Mouse (Mus musculus) ES-E14 (cell line): ENCODE data around the gene Unc13d. TPM values are rescaled to one million over a fixed set of nuclear protein-coding genes. Genes with fewer than 3 reads are reported as not detected.
A peak's percentile ranks its signal among the peaks of the same experiment; 100 is the strongest.

Experiments used
- DNase-seq: peaks from one replicate; pipeline ENCODE4 v3.0.0-alpha.2; 2013; ENCODE audit warnings: low read depth, low spot score
- H3K27ac ChIP-seq: 2 replicates; pipeline ENCODE4 v1.5.1; 2012; ENCODE audit warnings: low read depth, mild to moderate bottlenecking, low read length, moderate library complexity, mixed read lengths; ENCODE audit not compliant: poor library complexity, insufficient read depth, severe bottlenecking
- H3K36me3 ChIP-seq: 2 replicates; pipeline ENCODE4 v1.6.1; 2012; ENCODE audit warnings: mild to moderate bottlenecking, low read length, moderate library complexity, mixed read lengths; ENCODE audit not compliant: control insufficient read depth, poor library complexity, insufficient read depth, severe bottlenecking
- H3K4me1 ChIP-seq, 2 experiments: fragments of 150-350 bp in 1 of 2; sonication (generic) in 1 of 2; 2 replicates each; pipeline ENCODE4 v1.6.1; 2012; ENCODE audit warnings: low read length in 2 of 2, mild to moderate bottlenecking in 1 of 2, mixed read lengths in 1 of 2; ENCODE audit not compliant: control insufficient read depth in 2 of 2, insufficient read depth in 2 of 2, poor library complexity in 1 of 2
- H3K4me3 ChIP-seq, 2 experiments: fragments of 150-350 bp in 1 of 2; sonication (generic) in 1 of 2; 2 replicates each; pipeline ENCODE4 v1.5.1; 2012; ENCODE audit warnings: low read length in 2 of 2, low read depth in 1 of 2, mild to moderate bottlenecking in 1 of 2, mixed read lengths in 1 of 2; ENCODE audit not compliant: insufficient read depth in 1 of 2, poor library complexity in 1 of 2, severe bottlenecking in 1 of 2
- H3K9ac ChIP-seq: 2 replicates; pipeline ENCODE4 v1.6.1; 2012; ENCODE audit warnings: low read depth, mild to moderate bottlenecking, low read length, mixed read lengths; ENCODE audit not compliant: poor library complexity, insufficient read depth, severe bottlenecking
- H3K9me3 ChIP-seq: fragments of 150-350 bp; sonication (generic); 2 replicates; pipeline ENCODE4 v1.6.1; 2012; ENCODE audit warnings: low read depth, mild to moderate bottlenecking, low read length; ENCODE audit not compliant: control insufficient read depth, insufficient read depth
- CHD2 ChIP-seq: IDR thresholded peaks from 2 replicates; pipeline ENCODE4 v1.6.1; 2014; ENCODE audit warnings: mild to moderate bottlenecking, low read depth, low read length, inconsistent platforms
- HCFC1 ChIP-seq: IDR thresholded peaks from 2 replicates; pipeline ENCODE4 v1.6.1; 2012; ENCODE audit warnings: low read length, inconsistent platforms, borderline replicate concordance; ENCODE audit not compliant: insufficient read depth
- MAFK ChIP-seq: IDR thresholded peaks from 2 replicates; pipeline ENCODE4 v1.6.1; 2014; ENCODE audit warnings: mild to moderate bottlenecking, low read depth, low read length, inconsistent platforms; ENCODE audit not compliant: insufficient read depth
- ZC3H11A ChIP-seq: IDR thresholded peaks from 2 replicates; pipeline ENCODE4 v1.6.1; 2012; ENCODE audit warnings: low read depth, mild to moderate bottlenecking, inconsistent platforms, low read length, borderline replicate concordance
- ZNF384 ChIP-seq: IDR thresholded peaks from 2 replicates; pipeline ENCODE4 v1.6.1; 2012; ENCODE audit warnings: low read depth, low read length, inconsistent platforms
- in situ Hi-C, 2 experiments: fragments of 600-800 bp; cut with MboI; formaldehyde crosslinking; loops; one replicate each; pipeline ENCODE4 v1.15.1; 2025; ENCODE audit warnings: low sequenced_read_pairs in 2 of 2, inconsistent platforms in 1 of 2; ENCODE audit not compliant: unreplicated experiment in 2 of 2
- total RNA-seq: library from RNA; depleted of rRNA; stranded (reverse); fragments of 300-350 nt; gene quantifications from 2 replicates; pipeline ENCODE4 v1.2.3, GENCODE M21; 2012

The Unc13d gene
- total RNA-seq, 1 experiment, result 13.3 TPM

GRCm38 (mm10) chr11:116045173-116045572 is 32.6 kb downstream of the Unc13d start:
- Histone ChIP-seq H3K4me1 (peaks cover 2% of the 10 kb centered on the region in 2 experiments; a peak in 2 of 4 replicates), H3K36me3 (peaks cover 28% of the 10 kb centered on the region)

GRCm38 (mm10) chr11:116043286-116043685 is 34.5 kb downstream of the Unc13d start:
- no peaks in the 10 kb centered on the region for H3K9me3 ChIP-seq
- in situ Hi-C loops, result no loop called here
- H3K4me3 ChIP-seq, result no peak overlapping the region
- no peak overlapping the region for H3K9ac ChIP-seq
- H3K4me1 ChIP-seq, result peaks cover 0 to 2% of the 10 kb centered on the region in 2 experiments; a peak in 1 of 4 replicates
- H3K36me3 ChIP-seq, result peaks cover 20% of the 10 kb centered on the region; the same call in 1 of the 2 replicates
- no peak overlapping the region for H3K27ac ChIP-seq
- no peak for TF ChIP-seq ZC3H11A
- no peak for TF ChIP-seq CHD2
- TF ChIP-seq HCFC1, result no peak
- no peak for TF ChIP-seq ZNF384
- TF ChIP-seq MAFK, result no peak
- DNase-seq, result no peak

More at GRCm38 (mm10) chr11:116045173-116045572, 32.6 kb downstream of the Unc13d start:
- H3K9me3 ChIP-seq, result no peaks in the 10 kb centered on the region
- in situ Hi-C loops, result no loop called here
- H3K27ac ChIP-seq, result no peak overlapping the region
- no peak overlapping the region for H3K9ac ChIP-seq
- no peak for DNase-seq
- H3K4me3 ChIP-seq, result no peak overlapping the region
- TF ChIP-seq MAFK, result no peak
- TF ChIP-seq HCFC1, result no peak
- TF ChIP-seq CHD2, result no peak
- TF ChIP-seq ZC3H11A, result no peak
- TF ChIP-seq ZNF384, result no peak

DNA sequence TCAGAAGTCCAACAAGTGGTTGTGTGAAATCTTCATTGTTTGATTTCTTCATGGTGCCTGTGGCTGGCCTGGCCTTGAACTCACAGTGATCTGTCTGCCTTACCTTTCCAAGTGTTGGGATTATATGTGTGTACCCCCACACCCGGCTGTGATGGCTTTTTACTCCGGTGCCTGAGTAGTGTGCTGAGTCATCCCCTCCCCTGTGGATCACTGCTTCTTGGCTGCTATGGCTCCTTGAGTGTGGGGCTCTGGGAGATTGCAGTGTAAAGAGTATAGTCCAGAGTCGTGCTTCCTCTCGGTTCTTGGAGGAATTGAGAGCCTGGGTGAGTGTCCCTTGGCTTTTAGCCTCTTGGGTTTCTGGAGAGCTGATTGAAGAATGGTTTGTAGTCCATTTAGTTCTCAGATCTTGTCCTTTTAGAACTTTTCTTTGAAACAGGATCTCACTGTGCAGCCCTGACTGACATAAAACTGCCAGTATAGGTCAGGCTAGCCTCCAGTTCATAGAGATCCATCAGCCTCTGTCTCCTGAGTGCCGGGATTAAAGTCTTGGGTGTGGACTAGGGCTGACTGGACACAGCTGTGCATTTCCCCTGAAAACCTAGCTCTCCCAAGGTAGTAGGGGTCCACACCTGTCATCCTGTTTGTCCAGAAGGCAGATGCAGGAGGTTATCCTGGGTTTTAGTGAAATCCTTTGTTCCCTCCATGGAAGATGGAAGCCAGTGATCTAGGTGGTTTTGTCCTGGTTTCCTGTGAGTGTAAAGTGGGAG is 35.2 kb downstream of the Unc13d start:
- peaks cover 0 to 2% of the 10 kb centered on the region in 2 experiments; a peak in 1 of 4 replicates for H3K4me1 ChIP-seq
- H3K27ac ChIP-seq, result 0 out of 2 replicates have a peak overlapping the region, but pooled peaks have one; percentile 8
- peak overlapping the region; percentile 37; the same call in 1 of the 2 replicates for H3K9ac ChIP-seq
- no peak for TF ChIP-seq ZNF384
- 0 out of 2 replicates have a peak, but pooled peaks have one; percentile 33 for TF ChIP-seq MAFK
- H3K4me3 ChIP-seq, result no peak overlapping the region
- no peaks in the 10 kb centered on the region for H3K9me3 ChIP-seq
- in situ Hi-C loops, result no loop called here
- peaks cover 17% of the 10 kb centered on the region; the same call in 1 of the 2 replicates for H3K36me3 ChIP-seq
- no peak for DNase-seq

GRCm38 (mm10) chr11:116041833-116042232 is 35.9 kb downstream of the Unc13d start:
- Histone ChIP-seq H3K9ac (no peak overlapping the region), H3K4me3 (no peak overlapping the region), H3K27ac (no peak overlapping the region), H3K9me3 (no peaks in the 10 kb centered on the region), H3K36me3 (peaks cover 16% of the 10 kb centered on the region; the same call in 1 of the 2 replicates), H3K4me1 (peaks cover 0 to 2% of the 10 kb centered on the region in 2 experiments; a peak in 1 of 4 replicates)
- TF ChIP-seq ZNF384 (no peak), ZC3H11A (no peak), HCFC1 (no peak), MAFK (no peak)
- DNase-seq, result no peak
- in situ Hi-C loops, result no loop called here

GRCm38 (mm10) chr11:116040593-116040992 is 37.2 kb downstream of the Unc13d start:
- Histone ChIP-seq H3K36me3 (peaks cover 16% of the 10 kb centered on the region; the same call in 1 of the 2 replicates), H3K27ac (no peak overlapping the region), H3K4me3 (no peak overlapping the region), H3K4me1 (peaks cover 0 to 2% of the 10 kb centered on the region in 2 experiments; a peak in 1 of 4 replicates), H3K9ac (no peak overlapping the region), H3K9me3 (no peaks in the 10 kb centered on the region)
- TF ChIP-seq ZNF384, result no peak
- no peak for TF ChIP-seq MAFK
- no peak for TF ChIP-seq CHD2
- TF ChIP-seq HCFC1, result no peak
- no peak for TF ChIP-seq ZC3H11A
- in situ Hi-C loops, result no loop called here
- DNase-seq, result no peak
